Mouse (Mus musculus): Measurements from ENCODE around the gene Trak1. TPM values are rescaled to one million over a fixed set of nuclear protein-coding genes. Genes with fewer than 3 reads are reported as not detected.
A peak's percentile ranks its signal among the peaks of the same experiment; 100 is the strongest.

The Trak1 gene
- total RNA-seq, 1 experiment from 2014 or later, result 26.3 TPM

DNA sequence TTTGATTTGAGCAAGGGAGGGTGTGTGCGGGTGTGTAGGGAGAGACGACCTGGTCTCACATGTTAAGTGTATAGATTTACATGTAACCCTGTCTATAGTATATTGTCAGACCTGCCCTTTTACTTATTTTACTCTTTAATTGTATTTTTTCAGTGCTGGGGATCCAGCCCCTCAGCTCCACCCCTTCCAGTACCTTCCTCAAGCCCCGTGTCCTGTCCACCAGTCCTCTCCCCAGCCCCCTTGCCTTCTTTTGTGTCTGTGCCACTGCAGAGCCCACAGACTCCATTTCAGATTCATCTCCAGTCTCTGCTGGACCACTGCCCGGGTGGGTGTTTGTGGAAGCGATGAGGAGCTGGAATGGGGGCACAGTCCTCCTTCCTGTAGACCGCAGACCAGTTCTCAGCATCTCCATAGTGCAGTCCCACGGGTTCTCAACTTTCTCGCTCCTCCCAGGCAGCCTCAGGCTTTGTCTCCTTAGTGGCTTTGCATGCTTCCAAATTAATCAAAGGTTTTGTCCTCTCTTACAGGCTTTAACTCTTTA is 37.1 kb downstream of the Trak1 start:
- ATAC-seq (replicated peaks in 1 of 2; ENCODE audit: insufficient read depth in 1 of 2, low FRiP score in 2 of 2, low TSS enrichment in 1 of 2, low read depth in 1 of 2, poor library complexity in 2 of 2, severe bottlenecking in 2 of 2), result no peak

DNA sequence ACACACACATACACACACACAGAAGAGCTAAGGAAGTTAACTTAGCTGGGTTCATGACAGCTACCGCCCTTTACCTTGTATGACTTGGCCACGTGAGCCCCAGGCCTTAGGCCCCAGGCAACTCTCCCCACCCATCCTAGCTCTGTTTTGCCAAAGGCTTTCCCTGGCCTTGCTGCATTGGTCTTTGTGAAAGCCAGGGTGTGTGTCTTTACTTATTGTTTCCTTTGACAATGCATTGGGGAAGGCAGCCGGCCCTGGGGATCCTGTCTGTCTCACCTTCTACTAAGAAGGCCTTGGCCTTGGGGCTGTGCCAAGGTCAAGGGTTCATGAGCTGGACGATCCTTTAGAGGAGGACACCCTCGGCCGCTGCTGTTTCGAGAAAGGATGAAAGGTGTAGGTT is 38.3 kb downstream of the Trak1 start:
- ATAC-seq (replicated peaks in 1 of 2; ENCODE audit: insufficient read depth in 1 of 2, low FRiP score in 2 of 2, low TSS enrichment in 1 of 2, low read depth in 1 of 2, poor library complexity in 2 of 2, severe bottlenecking in 2 of 2), result no peak

DNA sequence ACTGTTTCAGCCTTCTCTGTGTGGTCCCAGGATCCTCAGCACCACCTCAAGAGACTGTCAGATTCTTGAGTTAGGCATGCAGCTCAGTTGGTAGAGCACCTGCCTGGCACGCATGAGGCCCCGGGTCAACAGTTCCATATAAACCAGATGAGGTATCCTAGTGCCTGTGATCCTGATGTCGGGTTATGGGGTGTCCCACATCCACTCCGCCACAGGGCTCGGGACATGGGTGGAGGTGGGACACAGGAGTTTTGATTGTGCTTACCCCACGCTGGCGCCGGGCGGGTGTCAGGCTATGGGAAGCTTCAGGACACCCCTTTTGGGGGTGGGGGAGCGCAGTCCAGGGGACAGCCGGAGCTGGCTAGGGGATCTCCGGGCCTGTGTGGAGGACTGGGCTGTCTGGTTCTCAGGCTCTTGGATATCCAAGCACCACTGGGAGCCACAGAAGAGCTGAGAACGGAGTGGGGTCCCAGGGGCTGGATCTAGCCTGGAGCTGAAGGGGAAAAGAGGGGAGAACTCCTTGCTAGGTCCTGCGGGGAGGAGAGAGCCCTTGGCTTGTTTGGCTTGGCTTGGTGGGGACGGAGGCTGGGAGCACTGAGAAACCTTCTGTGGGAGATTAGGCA is 39.1 kb downstream of the Trak1 start:
- no peak for ATAC-seq (replicated peaks in 1 of 2; ENCODE audit: insufficient read depth in 1 of 2, low FRiP score in 2 of 2, low TSS enrichment in 1 of 2, low read depth in 1 of 2, poor library complexity in 2 of 2, severe bottlenecking in 2 of 2)

DNA sequence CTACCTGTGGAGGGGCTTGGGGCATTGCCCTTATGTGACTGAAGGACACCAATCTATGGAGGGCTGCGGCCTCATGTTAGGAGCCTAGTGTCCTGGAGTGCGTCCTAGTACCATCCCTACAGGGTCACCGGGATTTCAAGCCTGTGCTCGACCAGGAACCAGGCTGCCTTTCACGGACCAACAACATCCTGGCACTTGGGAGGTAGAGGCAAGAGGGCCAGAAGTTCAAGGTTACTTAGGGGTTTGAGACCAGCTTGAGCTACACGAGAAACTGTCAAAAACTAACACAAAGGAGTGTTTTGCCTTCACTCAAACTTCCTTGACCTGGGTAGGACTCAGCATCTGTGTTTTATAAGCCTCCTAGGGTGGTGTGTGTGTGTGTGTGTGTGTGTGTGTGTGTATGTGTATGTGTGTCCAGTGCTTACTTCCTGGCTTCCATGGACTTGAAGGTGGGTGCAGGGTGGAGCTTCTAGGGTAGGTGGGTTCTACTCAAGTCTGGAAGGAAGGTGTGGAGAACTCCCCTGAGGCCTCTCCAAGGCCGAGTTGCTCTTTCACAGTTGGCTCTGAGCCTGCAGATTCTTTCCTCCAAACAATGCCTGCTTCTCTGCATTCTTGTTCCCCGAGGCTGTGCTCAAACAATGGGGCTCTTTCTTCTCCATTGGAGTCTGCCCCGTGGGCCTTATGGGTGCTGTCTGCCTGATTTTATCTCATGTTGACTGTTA is 40.1 kb downstream of the Trak1 start:
- no peak for ATAC-seq (replicated peaks in 1 of 2; ENCODE audit: insufficient read depth in 1 of 2, low FRiP score in 2 of 2, low TSS enrichment in 1 of 2, low read depth in 1 of 2, poor library complexity in 2 of 2, severe bottlenecking in 2 of 2)

DNA sequence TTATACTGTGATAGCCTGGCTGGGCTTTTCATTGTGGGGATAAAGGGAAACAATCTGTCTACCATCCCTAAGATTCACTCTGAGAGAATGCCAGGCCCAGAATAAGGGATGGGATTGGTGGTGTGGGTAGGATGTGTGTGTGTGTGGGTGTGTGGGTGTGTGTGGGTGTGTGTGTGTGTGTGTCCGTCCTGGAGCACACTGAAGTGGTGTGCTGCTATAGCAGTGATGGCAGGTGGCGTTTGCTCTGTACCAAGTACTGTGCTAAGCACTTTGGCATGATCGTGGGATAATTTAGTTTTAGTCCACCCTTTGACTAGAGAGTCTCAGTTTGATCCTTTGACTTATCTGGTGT is 40.6 kb downstream of the Trak1 start:
- no peak for ATAC-seq (replicated peaks in 1 of 2; ENCODE audit: insufficient read depth in 1 of 2, low FRiP score in 2 of 2, low TSS enrichment in 1 of 2, low read depth in 1 of 2, poor library complexity in 2 of 2, severe bottlenecking in 2 of 2)

DNA sequence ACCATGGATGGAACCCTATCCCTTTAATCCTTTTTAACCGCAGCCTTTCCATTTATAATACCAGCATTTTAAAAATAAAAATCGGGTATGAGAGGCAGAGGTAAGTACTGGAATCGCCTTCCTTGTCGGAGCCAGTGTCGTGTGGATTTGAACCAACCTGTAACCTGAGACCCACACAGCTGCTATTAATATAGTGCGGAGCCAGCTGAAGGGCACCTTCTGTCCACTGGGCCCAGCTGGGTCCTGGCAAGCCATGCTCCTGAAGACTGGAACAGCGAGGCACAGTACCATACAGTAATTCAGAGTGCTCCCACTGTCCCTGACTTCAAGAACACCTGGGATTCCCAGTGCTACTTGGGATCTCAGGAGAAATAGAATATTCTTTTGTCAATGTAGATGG is 44.5 kb downstream of the Trak1 start:
- no peak for ATAC-seq (replicated peaks in 1 of 2; ENCODE audit: insufficient read depth in 1 of 2, low FRiP score in 2 of 2, low TSS enrichment in 1 of 2, low read depth in 1 of 2, poor library complexity in 2 of 2, severe bottlenecking in 2 of 2)

DNA sequence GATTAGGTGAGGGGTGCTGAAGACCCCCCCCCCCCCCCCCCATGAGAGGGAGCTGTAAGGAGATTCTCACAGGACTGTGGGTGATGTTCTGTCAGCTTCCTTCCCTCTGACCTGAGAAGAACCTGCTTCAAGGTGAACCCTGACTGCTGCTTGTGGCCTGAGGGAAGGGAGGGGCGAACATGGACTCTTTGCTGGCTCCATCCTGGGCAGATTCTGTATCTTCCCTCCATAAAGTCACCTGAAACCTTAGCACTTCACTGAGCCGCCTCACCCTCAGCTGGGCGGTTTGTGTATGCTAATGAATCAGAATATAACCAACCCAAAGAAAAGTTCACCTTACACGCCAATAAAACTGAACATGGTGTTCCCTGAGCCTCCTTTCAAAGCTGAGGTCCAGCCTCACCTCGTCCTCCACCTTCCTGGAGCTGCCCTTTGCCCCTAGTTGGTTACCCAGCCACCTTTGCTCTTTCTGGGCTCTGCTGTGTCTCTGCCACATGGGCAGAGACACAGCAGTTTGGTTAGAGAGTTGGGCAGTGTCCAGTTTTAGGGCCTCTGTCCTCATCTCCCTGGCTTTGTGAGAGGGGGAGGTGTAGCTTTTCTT is 45.3 kb downstream of the Trak1 start:
- no peak for ATAC-seq (replicated peaks in 1 of 2; ENCODE audit: insufficient read depth in 1 of 2, low FRiP score in 2 of 2, low TSS enrichment in 1 of 2, low read depth in 1 of 2, poor library complexity in 2 of 2, severe bottlenecking in 2 of 2)

DNA sequence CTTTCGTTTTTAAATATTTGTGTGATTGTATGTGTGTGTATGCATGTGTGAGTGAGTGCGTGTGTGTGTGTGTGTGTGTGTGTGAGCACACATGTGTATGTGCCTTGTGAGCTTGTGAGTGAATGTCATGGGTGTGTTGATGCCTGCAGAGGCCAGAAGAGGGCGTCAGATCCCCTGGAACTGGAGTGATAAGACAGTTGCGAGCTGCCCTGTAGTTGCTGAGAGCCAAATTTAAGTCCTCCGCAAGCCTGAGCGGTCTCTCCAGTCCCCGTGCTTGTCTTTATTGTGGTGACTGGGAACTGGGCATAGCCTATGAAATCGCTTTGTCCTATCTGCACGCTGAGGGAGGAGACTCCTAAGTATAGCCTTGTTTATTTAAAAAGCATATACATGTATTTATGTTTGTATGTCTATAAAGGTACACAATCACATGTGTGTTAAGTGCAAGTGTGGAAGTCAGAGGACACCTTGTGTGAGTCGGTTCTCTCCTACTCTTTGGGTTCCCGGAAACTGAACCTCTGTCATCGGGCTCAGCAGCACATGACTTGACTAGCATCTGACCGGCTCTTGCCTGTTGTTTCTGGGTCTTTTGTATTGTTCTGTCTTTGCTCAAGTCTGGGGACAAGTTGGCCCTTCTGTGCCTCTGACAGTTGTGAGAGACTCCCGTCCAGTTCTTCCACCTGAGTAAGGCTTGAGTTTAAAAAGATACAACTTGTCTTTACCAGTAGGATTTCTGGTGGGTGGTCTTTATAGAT is 46.0 kb downstream of the Trak1 start:
- ATAC-seq (replicated peaks in 1 of 2; ENCODE audit: insufficient read depth in 1 of 2, low FRiP score in 2 of 2, low TSS enrichment in 1 of 2, low read depth in 1 of 2, poor library complexity in 2 of 2, severe bottlenecking in 2 of 2), result no peak

DNA sequence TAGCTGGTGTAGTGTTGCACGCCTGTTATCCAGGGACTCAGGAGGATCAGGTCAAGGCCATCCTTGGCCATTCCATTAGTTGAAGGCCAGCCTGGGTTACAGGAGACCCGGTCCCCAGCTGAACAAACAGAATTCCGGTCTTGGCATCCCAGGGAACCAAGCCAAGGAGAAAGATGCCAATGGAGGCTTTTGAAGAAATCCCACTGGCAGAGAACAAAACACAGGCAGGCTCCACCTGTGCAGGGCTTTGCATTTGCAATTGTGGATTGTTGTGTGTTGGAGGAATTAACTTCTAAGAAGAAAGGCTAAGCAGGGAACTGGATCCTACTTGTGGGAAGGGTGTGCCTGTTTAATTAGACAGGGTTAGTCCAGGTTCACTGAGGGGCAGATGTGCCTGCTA is 47.0 kb downstream of the Trak1 start:
- ATAC-seq (replicated peaks in 1 of 2; ENCODE audit: insufficient read depth in 1 of 2, low FRiP score in 2 of 2, low TSS enrichment in 1 of 2, low read depth in 1 of 2, poor library complexity in 2 of 2, severe bottlenecking in 2 of 2), result no peak

DNA sequence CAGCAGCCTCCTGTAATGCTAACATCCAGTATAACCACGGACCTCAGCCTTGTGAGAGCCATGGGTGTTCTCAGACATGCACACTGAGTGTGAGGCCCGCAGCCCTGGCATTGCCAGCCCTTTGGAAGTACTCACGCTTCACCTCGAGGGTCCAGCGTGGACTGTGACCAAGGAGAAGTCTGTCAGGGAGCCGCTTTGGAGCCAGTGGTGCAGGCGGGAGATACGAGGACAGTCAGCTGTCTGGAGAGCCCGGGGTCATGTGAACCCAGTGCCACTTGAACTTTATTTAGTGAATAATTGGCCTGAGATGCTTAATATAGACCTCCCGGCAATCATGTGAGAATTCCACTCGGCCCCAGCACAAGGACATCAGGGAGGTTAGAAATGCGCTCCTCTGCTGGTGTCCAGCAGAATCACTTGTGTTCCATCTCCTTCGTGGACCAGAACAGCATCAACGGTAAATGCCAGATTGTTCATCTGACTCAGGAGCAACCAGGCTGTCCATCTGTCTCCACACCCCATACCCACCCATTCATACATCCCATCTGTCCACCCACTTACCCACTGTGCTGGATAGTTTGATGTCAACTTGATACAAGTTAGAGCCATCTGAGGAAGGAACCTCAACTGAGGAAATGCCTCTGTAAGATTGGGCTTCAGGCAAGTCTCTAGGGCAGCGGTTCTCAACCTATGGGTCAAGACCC is 48.3 kb downstream of the Trak1 start:
- no peak for ATAC-seq (replicated peaks in 1 of 2; ENCODE audit: insufficient read depth in 1 of 2, low FRiP score in 2 of 2, low TSS enrichment in 1 of 2, low read depth in 1 of 2, poor library complexity in 2 of 2, severe bottlenecking in 2 of 2)

DNA sequence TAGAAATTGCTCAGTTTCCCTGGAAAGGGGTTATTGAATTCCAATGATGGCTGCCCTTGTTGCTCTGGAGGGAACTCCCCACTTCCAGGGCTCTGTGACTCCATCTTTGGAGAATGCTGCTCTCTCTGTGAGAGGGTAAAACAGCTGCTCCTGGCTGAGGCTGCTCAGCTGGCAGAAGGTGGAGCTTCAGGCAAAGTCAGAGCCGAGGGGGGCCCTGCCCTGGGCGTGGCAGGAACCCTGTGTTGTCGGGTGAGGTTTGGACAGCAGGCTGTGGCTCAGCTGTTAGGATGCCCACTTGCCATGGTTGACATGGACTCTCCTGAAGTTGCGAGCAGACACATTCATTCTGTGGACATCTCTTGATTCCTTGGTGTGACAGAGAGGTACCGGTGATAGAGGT is 49.3 kb downstream of the Trak1 start:
- no peak for ATAC-seq (replicated peaks in 1 of 2; ENCODE audit: insufficient read depth in 1 of 2, low FRiP score in 2 of 2, low TSS enrichment in 1 of 2, low read depth in 1 of 2, poor library complexity in 2 of 2, severe bottlenecking in 2 of 2)

DNA sequence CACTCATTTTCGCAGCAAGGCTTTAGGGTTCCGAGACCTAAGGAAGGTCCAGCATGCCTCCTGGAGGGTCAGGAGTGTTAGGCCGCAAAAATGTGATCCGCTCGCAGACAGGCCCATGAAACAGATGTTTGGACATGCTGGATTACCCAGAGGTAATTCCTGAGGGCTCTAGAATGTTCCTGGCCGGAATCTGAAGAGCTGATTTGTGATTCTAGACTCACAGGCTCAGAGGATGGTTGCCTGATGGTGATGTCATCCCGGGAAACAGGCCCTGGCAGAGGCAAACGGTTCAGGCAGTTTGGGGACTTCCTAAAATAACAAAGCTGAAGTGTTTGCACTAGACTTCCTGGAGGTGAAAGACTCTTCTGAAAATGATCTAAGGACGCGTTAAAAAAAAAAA is 50.7 kb downstream of the Trak1 start:
- ATAC-seq (replicated peaks in 1 of 2; ENCODE audit: insufficient read depth in 1 of 2, low FRiP score in 2 of 2, low TSS enrichment in 1 of 2, low read depth in 1 of 2, poor library complexity in 2 of 2, severe bottlenecking in 2 of 2), result 0 out of 4 replicates have a peak, but pooled peaks of 1 of the 2 experiments have one; percentile 50

DNA sequence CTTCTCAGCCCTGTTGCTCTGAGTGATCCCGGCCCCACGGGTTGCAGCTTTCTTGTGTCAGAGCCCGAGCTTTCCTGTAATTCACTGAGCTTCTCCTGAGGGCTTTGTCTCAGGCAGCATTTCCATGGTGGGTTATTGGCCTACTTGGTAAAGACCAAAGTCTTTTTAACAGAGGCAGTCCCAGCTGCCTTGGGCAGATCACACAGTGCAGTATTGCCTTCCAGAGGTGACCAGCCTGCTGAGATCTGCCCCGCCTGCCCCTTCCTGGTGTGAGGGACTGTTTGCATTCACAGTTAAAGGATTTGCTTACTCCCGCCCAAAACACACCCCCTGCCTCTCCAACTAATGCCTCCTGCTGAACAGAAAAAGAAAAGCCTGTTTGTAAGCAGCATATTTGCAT is 51.2 kb downstream of the Trak1 start:
- ATAC-seq (replicated peaks in 1 of 2; ENCODE audit: insufficient read depth in 1 of 2, low FRiP score in 2 of 2, low TSS enrichment in 1 of 2, low read depth in 1 of 2, poor library complexity in 2 of 2, severe bottlenecking in 2 of 2), result no peak

DNA sequence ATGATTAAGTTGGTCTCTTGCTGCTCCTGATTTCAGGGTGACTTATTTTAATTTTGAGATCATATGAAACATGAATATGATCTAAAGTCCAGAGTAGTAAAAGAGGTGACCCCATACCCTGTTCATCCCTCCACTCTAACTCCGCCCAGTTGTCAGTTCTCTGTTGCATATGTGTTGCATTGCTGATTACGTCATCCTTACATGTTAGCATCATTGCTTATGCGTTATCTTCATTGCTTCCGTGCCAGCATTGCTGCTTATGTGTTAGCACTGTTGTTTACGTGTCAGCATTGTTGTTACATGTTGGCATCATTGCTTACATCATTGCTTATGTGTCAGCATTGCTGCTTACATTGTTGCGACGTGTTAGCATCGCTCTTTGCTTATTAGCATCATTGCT is 51.8 kb downstream of the Trak1 start:
- no peak for ATAC-seq (replicated peaks in 1 of 2; ENCODE audit: insufficient read depth in 1 of 2, low FRiP score in 2 of 2, low TSS enrichment in 1 of 2, low read depth in 1 of 2, poor library complexity in 2 of 2, severe bottlenecking in 2 of 2)

DNA sequence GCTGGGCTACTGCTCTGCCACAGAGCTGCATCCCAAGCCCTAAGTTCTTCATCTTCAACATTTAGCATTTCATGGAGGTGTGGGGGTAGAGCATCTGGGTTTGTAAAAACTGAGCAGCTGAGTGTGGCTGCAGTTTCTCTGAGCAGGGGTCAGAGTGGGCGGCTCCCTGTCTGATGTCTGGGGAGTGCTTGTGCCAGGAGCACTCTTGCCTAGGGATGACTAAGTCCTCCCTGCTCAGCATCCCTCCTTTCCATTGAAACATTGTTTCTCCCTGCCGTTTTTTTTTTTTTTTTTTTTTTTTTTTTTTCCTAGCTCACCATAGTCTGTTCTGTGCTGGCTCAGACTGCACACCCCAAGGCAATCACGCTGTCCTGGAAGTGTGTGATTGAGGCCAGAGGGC is 53.3 kb downstream of the Trak1 start:
- ATAC-seq (replicated peaks in 1 of 2; ENCODE audit: insufficient read depth in 1 of 2, low FRiP score in 2 of 2, low TSS enrichment in 1 of 2, low read depth in 1 of 2, poor library complexity in 2 of 2, severe bottlenecking in 2 of 2), result no peak

DNA sequence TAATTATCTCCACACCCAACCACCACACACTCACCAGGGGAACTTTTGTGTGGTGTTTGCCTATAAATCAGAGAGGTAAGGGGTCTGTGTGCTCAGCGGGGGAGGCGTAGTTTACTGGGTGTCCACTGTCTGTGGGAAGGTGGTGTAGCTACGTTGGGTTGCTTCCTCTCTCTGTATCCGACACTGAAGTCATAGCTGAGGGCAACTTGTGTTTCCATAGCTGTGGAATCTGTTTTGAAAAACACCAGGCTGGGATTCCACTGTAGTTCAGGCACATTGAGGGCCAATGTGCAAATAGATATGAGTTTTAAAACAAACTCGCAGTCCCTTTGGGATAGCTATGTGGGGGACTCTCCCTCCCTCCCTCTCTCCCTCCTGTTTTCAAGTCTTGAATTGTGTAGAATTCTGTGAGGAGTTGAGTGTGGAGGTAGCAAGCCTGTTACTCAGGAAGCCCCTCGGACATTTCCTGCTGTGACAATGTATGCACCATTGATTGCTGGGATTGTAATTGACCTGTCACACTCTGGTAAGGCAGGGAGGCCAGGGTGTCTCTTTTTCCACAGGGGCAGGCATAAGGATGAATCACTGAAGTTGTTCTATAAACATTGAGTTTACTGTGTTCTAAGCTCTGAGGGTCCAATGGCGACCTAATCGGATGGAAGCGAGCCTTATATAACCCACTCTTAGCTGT is 54.2 kb downstream of the Trak1 start:
- ATAC-seq (replicated peaks in 1 of 2; ENCODE audit: insufficient read depth in 1 of 2, low FRiP score in 2 of 2, low TSS enrichment in 1 of 2, low read depth in 1 of 2, poor library complexity in 2 of 2, severe bottlenecking in 2 of 2), result no peak

DNA sequence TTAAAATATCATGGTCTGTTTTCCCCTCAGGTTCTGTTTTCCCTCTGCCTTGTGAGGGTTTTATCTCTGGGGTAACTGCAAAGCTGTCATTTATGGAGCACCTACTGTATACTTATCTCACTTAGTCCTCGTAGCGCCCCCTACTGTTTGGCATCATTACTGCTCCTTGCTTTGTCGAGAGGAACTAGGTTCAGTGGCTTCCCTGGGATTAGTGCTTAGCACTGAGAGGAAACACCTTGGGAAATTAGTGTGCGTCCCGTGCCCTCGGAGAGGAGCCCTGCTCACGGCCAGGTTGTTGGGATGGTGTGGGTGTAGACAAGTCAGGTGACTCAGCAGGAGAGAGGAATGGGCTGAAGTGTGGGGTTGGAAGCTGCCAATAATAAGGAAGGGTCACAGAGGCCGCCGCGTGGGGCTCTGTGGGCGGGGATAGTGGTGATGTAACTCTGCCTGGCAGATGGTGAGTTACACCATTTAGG is 54.9 kb downstream of the Trak1 start:
- peak; percentile 75 for ATAC-seq (replicated peaks in 1 of 2; ENCODE audit: insufficient read depth in 1 of 2, low FRiP score in 2 of 2, low TSS enrichment in 1 of 2, low read depth in 1 of 2, poor library complexity in 2 of 2, severe bottlenecking in 2 of 2)
